ENCODE assay signal across 16 mouse cellular contexts in the genomic region with DNA sequence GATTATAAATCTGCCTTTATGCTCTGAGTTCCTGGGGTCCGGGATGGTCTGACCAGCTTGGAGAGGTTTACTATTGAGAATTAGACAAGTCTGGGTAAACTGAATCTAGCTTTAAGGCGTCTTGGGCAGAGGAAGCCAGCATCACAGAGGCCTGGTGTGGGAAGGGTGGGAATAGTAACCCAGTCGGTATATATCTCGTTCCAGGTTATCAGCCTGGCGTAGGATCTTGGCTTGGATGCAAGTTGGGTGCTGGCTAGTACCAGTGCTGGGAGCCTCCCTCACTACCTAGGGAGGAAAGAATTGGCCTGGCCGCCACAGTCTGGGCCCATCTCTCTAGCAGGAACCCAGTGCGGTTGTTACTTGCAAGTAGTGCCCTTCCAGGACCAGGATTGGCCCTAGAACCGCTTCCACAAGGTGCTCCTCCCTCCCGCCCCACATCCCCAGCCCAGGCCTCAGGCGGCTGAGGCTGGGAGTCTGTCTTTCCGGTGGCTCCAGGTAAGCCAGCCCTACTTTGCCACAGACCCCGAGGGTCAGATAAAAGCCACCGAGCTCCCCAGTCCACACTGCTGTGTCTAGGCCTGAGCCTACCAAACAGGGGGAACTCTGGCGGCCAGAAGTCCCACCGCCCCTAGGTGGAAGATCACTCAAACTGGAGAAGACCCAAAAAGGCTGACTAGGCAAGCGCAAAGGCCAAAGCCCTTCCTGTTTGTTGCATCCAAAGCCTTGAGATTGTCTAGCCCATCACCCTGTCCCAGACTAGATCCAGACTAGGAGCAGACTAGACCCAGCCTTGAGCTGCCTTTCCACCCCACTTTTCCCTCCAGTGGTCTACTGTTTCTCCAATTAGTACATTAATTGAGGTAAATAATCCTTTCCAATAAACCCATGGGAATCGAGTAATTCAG. TPM values are rescaled to one million over a fixed set of nuclear protein-coding genes. Genes with fewer than 3 reads are reported as not detected.
DNase-seq lines count a peak whose midpoint lies in the region; ATAC-seq and TF ChIP-seq lines count a peak whose summit lies in the region.
"Had no signal": no experiment of that assay in that cellular context is flagged by ENCODE, and none has a peak within 500 bp of the region (broad histone marks: within the 10 kb centered on the region; RNA-seq: fewer than 3 reads in every experiment).

No protein-coding gene starts in this region.

- 38% methylated on average over 17 of the region's 17 CpGs for WGBS in heart, embryonic 14.5 days
- 71% methylated on average over 17 of the region's 17 CpGs for WGBS in heart, adult 2 months
- 51% methylated on average over 17 of the region's 17 CpGs for WGBS in intestine, postnatal 0 days

- TF ChIP-seq EP300 in heart, adult 2 months (IDR thresholded peaks at IDR 0.05; ENCODE audit: insufficient read depth, low read depth, low read length), result no peak

- H3K27ac ChIP-seq in heart, embryonic 14.5 days (replicated peaks in 1 of 2; ENCODE audit: control insufficient read depth in 1 of 2, insufficient read depth in 1 of 2, low read depth in 2 of 2, low read length in 2 of 2), result peak overlapping the region; percentile 47 to 82
- H3K27ac ChIP-seq in heart, adult 2 months, result no peak overlapping the region
- no peak overlapping the region for H3K27ac ChIP-seq in intestine, postnatal 0 days (ENCODE audit: low read depth, low read length)
- H3K27ac ChIP-seq: left cerebral cortex, adult 2 months had no signal

- intact Hi-C loops in heart, adult 2 months (cut with DNase I), result no loop called here

- H3K9ac ChIP-seq in heart, embryonic 14.5 days (ENCODE audit: low read length), result peak overlapping the region; percentile 81
- H3K9ac ChIP-seq in heart, adult 2 months (ENCODE audit: low read depth, low read length), result no peak overlapping the region
- 0 out of 2 replicates have a peak overlapping the region, but pooled peaks have one; percentile 13 for H3K9ac ChIP-seq in intestine, postnatal 0 days (ENCODE audit: low read depth, low read length)
- H3K9ac ChIP-seq: lung, embryonic 14.5 days had no signal

- H3K4me1 ChIP-seq in heart, embryonic 14.5 days (ENCODE audit: control insufficient read depth in 2 of 2, insufficient read depth in 2 of 2, low read length in 2 of 2), result peaks cover 15 to 31% of the 10 kb centered on the region in 2 experiments; a peak in 3 of 4 replicates
- H3K4me1 ChIP-seq in heart, adult 2 months (ENCODE audit: control insufficient read depth, insufficient read depth, low read length), result peaks cover 4% of the 10 kb centered on the region
- peaks cover 6% of the 10 kb centered on the region; the same call in 1 of the 2 replicates for H3K4me1 ChIP-seq in intestine, postnatal 0 days (replicated peaks; ENCODE audit: control insufficient read depth, insufficient read depth, low read length)

- TF ChIP-seq CTCF in heart, adult 2 months (IDR thresholded peaks at IDR 0.05), result no peak
- no peak for TF ChIP-seq CTCF in intestine, postnatal 0 days (IDR thresholded peaks at IDR 0.05; ENCODE audit: low read depth)

- no peaks in the 10 kb centered on the region for H3K36me3 ChIP-seq in heart, embryonic 14.5 days (ENCODE audit: control insufficient read depth, insufficient read depth, low read length)
- no peaks in the 10 kb centered on the region for H3K36me3 ChIP-seq in heart, adult 2 months (ENCODE audit: control insufficient read depth, insufficient read depth, low read length)
- no peaks in the 10 kb centered on the region for H3K36me3 ChIP-seq in intestine, postnatal 0 days (ENCODE audit: control insufficient read depth, insufficient read depth)

- no peak for ATAC-seq in heart, embryonic 14.5 days (ENCODE audit: insufficient number of reproducible peaks, insufficient read depth, low FRiP score, low read depth)
- no peak for ATAC-seq in intestine, postnatal 0 days
- ATAC-seq: CD4-positive, CD25-positive, alpha-beta regulatory T cell, adult 4 months had no signal

- peak overlapping the region; percentile 44 to 45 for H3K4me3 ChIP-seq in heart, embryonic 14.5 days (ENCODE audit: control insufficient read depth in 1 of 2, insufficient read depth in 1 of 2, low read depth in 1 of 2, low read length in 2 of 2)
- H3K4me3 ChIP-seq in heart, adult 2 months, result no peak overlapping the region
- H3K4me3 ChIP-seq in intestine, postnatal 0 days (ENCODE audit: low read depth, low read length), result peak overlapping the region; percentile 31
- H3K4me3 ChIP-seq: erythroblast, embryonic 14.5 days; left cerebral cortex, adult 2 months had no signal

- peaks cover 67% of the 10 kb centered on the region for H3K27me3 ChIP-seq in heart, embryonic 14.5 days (ENCODE audit: control insufficient read depth, insufficient read depth, low read length)
- peaks cover 44% of the 10 kb centered on the region for H3K27me3 ChIP-seq in heart, adult 2 months (ENCODE audit: control insufficient read depth, insufficient read depth, low read length)
- peaks cover 82% of the 10 kb centered on the region for H3K27me3 ChIP-seq in intestine, postnatal 0 days (replicated peaks; ENCODE audit: control insufficient read depth, insufficient read depth, low read length)

- DNase-seq in heart, adult 2 months, result no peak
- peak; percentile 7 for DNase-seq in retina, embryonic 14.5 days (ENCODE audit: low spot score)
- DNase-seq in retina, postnatal 1 day, result no peak
- DNase-seq in natural killer cell, adult 2 months (ENCODE audit: low spot score in 2 of 2), result no peak
- no peak for DNase-seq in frontal cortex, postnatal 25 days (ENCODE audit: low spot score in 2 of 2)
- DNase-seq in cerebellum, adult 18-20 months, result no peak
- DNase-seq: cerebellum, adult 2 months; gastrocnemius, postnatal 10 days; lung, embryonic 14.5 days; thymus, postnatal 14 days had no signal

- H3K9me3 ChIP-seq in heart, embryonic 14.5 days (ENCODE audit: control insufficient read depth, low read length), result no peaks in the 10 kb centered on the region
- no peaks in the 10 kb centered on the region for H3K9me3 ChIP-seq in intestine, postnatal 0 days (ENCODE audit: control insufficient read depth)

- no peak for TF ChIP-seq POLR2A in heart, adult 2 months (IDR thresholded peaks at IDR 0.05; ENCODE audit: insufficient read depth, low read depth, low read length)

- no peaks in the 10 kb centered on the region for H3K79me2 ChIP-seq in heart, adult 2 months (replicated peaks; ENCODE audit: control insufficient read depth, insufficient read depth, low read length)

- peak overlapping the region; percentile 88 for H3K4me2 ChIP-seq in heart, embryonic 14.5 days (ENCODE audit: low read length)
- H3K4me2 ChIP-seq in intestine, postnatal 0 days (replicated peaks; ENCODE audit: low read depth), result peak overlapping the region; percentile 69
- H3K4me2 ChIP-seq: lung, embryonic 14.5 days had no signal

RNA-seq across cellular contexts. Expression of a gene that starts 2.5 kb away (rescaled TPM):
- polyA plus RNA-seq in heart, embryonic 14.5 days (2014; fragmentation: Nextera tagmentation; extraction: Ambion mirVana), result 13.0 and 14.1 TPM in 2 replicates
- not detected for total RNA-seq in heart, adult 2 months (2021)
- polyA plus RNA-seq in heart, adult 2 months (2012; rRNA removed), result not detected in 2 replicates
- 17.4 and 20.7 TPM in 2 replicates for polyA plus RNA-seq in intestine, postnatal 0 days (2015; fragmentation: Nextera tagmentation; extraction: Ambion mirVana)
- total RNA-seq: gastrocnemius, postnatal 10 days; left cerebral cortex, adult 2 months; megakaryocyte-erythroid progenitor cell, adult 5-6 weeks had no signal
- polyA plus RNA-seq: CD4-positive, CD25-positive, alpha-beta regulatory T cell, adult 4 months; cerebellum, adult 2 months; erythroblast, embryonic 14.5 days; lung, embryonic 14.5 days had no signal

RNA-seq across cellular contexts. Expression of a gene that starts 28.7 kb away (rescaled TPM):
- polyA plus RNA-seq in heart, embryonic 14.5 days (2014; fragmentation: Nextera tagmentation; extraction: Ambion mirVana), result 14.2 and 20.4 TPM in 2 replicates
- total RNA-seq in heart, adult 2 months (2021), result 10 to 100 TPM; 43.2 to 49.2 TPM
- polyA plus RNA-seq in heart, adult 2 months (2012; rRNA removed), result 18.8 and 21.2 TPM in 2 replicates
- polyA plus RNA-seq in intestine, postnatal 0 days (2015; fragmentation: Nextera tagmentation; extraction: Ambion mirVana), result 19.3 and 21.2 TPM in 2 replicates

Comparison
In these comparisons a context has a peak if more than half of its experiments do, and no peak if none do; other contexts are left out.
1. H3K27ac ChIP-seq: peak in heart, embryonic 14.5 days (2 of 2); none in heart, adult 2 months (single experiment) and intestine, postnatal 0 days (single experiment).
2. RNA of a gene that starts 2.5 kb away (polyA plus RNA-seq): 17.4 to 20.7 TPM in intestine, postnatal 0 days and 13.0 to 14.1 TPM in heart, embryonic 14.5 days; not detected in heart, adult 2 months; every median in the first group is over 10 times any median in the second.